Mouse (Mus musculus) liver, embryonic 13.5 days (tissue): ENCODE data around the gene Capg. TPM values are rescaled to one million over a fixed set of nuclear protein-coding genes. Genes with fewer than 3 reads are reported as not detected.
"Not testable (repeated sequence)": the region's sequence is repeated elsewhere in the genome, so short reads cannot be mapped to it uniquely, and the experiment has no call there.

ENCODE experiments used
- ATAC-seq: fragments of 200-750 bp; cut with Nextera tagmentation; 2 replicates; pipeline ENCODE4 v1.8.0; 2017; ENCODE audit warnings: low read depth, mild to moderate bottlenecking, moderate number of reproducible peaks, moderate library complexity
- DNase-seq: peaks from one replicate; pipeline ENCODE4 v3.0.0; 2022
- H3K27ac ChIP-seq: fragments of 300-500 bp; sonication (generic); 2 replicates; pipeline ENCODE4 v1.5.1; 2015; ENCODE audit warnings: moderate library complexity, mild to moderate bottlenecking, inconsistent platforms
- H3K27me3 ChIP-seq: fragments of 300-500 bp; sonication (generic); 2 replicates; pipeline ENCODE4 v1.6.1; 2015; ENCODE audit warnings: mild to moderate bottlenecking, inconsistent platforms
- H3K36me3 ChIP-seq: fragments of 300-500 bp; sonication (generic); 2 replicates; pipeline ENCODE4 v1.6.1; 2015; ENCODE audit warnings: mild to moderate bottlenecking, inconsistent platforms
- H3K4me1 ChIP-seq: fragments of 300-500 bp; sonication (generic); replicated peaks from 2 replicates; pipeline ENCODE4 v1.6.1; 2015; ENCODE audit warnings: inconsistent platforms
- H3K4me2 ChIP-seq: fragments of 300-500 bp; sonication (generic); 2 replicates; pipeline ENCODE4 v1.6.1; 2015; ENCODE audit warnings: inconsistent platforms, mild to moderate bottlenecking, moderate library complexity
- H3K4me3 ChIP-seq: fragments of 300-500 bp; sonication (generic); replicated peaks from 2 replicates; pipeline ENCODE4 v1.5.1; 2015; ENCODE audit warnings: mild to moderate bottlenecking, inconsistent platforms
- H3K9ac ChIP-seq: fragments of 300-500 bp; sonication (generic); 2 replicates; pipeline ENCODE4 v1.6.1; 2015; ENCODE audit warnings: mild to moderate bottlenecking, inconsistent platforms
- H3K9me3 ChIP-seq: fragments of 300-500 bp; sonication (generic); replicated peaks from 2 replicates; pipeline ENCODE4 v1.6.1; 2016; ENCODE audit warnings: inconsistent platforms
- WGBS: fragments of 180-500 bp; shearing (Covaris S2); methylation state at CpG from one replicate; pipeline ENCODE4 v1.1.7; 2015; ENCODE audit not compliant: insufficient replicate concordance; 5-methylcytosine and 5-hydroxymethylcytosine counted together
- polyA plus RNA-seq: library from polyadenylated mRNA; unstranded; fragments of >200 nt; fragmentation: Nextera tagmentation; extraction: Ambion mirVana; gene quantifications from 2 replicates; pipeline ENCODE4 v1.2.1, GENCODE M21; 2015

The Capg gene
- polyA plus RNA-seq, 1 experiment from 2014 or later = 15.2 TPM

- peaks cover 13% of the 10 kb centered on the region for H3K4me1 ChIP-seq
- ATAC-seq, H3K4me2 ChIP-seq, H3K36me3 ChIP-seq, H3K27me3 ChIP-seq, H3K4me3 ChIP-seq, H3K9ac ChIP-seq, H3K9me3 ChIP-seq, DNase-seq, H3K27ac ChIP-seq: not testable (repeated sequence)
- 50% methylated on average over 1 of the region's 1 CpGs for WGBS
Observed at GRCm38 (mm10) chr6:72533555-72533954, 10.6 kb upstream of the Capg start.

DNA sequence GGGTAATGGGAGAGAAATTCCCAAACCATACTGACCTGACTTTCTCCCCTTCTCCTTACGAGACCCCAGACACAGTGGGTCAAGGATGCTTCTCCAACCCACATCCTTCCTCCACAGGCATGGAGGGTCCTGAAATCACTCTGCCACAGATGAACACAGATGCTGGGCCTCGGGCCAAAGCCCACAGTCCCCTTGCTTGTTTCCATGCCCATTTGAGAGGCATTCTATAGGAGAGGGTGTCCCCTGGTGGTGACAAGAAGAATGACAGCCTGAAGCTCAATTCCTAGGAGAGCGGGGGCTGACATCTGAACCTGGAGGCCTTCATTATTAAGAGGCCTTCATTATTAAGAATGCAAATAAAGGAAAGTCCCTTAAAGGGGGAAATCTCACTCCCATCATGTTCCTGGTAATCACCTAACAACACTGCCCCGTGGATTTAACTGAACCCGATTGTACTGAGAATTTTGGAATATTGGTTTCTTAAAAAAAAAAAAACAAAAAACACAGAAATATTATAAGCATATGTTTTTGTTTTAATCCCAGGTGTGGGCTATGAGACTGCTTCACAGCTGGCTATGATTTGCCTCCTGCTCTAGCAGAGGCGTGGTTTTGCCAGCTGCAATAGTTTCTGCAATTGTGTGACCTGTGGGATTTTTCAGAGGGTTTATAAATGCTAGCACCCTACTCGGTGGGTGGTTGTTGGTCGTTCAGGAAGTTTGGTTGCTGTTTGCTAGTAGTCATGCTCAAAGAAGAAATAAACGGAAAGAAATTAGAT lies 10.0 kb upstream of the Capg start:
- no peak for ATAC-seq
- Histone ChIP-seq H3K9me3 (no peaks in the 10 kb centered on the region), H3K36me3 (no peaks in the 10 kb centered on the region), H3K9ac (no peak overlapping the region), H3K4me1 (peaks cover 20% of the 10 kb centered on the region), H3K27ac (no peak overlapping the region), H3K4me2 (no peak overlapping the region), H3K4me3 (no peak overlapping the region), H3K27me3 (no peaks in the 10 kb centered on the region)
- DNase-seq = peak; percentile 36
- 41% methylated on average over 9 of the region's 9 CpGs for WGBS

DNA sequence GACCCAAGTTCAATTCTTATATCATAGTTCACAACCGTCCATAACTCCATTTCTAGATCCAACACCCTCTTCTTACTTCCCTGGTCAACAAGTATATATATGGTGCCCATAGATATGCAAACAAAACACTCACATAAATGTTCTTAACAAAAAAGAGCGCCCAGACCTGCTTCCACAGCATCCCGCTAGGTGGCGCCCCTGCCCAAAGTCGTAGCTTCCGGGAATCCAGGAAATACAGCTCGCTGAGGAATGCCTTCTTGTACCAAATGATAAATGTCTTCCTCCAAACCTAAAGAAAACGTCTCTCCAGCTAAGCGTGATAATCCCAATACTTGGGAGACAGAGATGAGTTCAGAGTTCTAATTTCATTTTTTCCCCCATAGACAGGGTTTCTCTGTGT lies 9.0 kb upstream of the Capg start:
- peak overlapping the region; percentile 17; the same call in 1 of the 2 replicates for H3K4me3 ChIP-seq
- H3K9me3 ChIP-seq = no peaks in the 10 kb centered on the region
- peak overlapping the region; percentile 50 for H3K4me2 ChIP-seq
- peak; percentile 73 for DNase-seq
- H3K36me3 ChIP-seq = no peaks in the 10 kb centered on the region
- H3K27ac ChIP-seq = peak overlapping the region; percentile 44; the same call in 1 of the 2 replicates
- 3% methylated on average over 9 of the region's 9 CpGs for WGBS
- ATAC-seq = no peak
- H3K27me3 ChIP-seq = no peaks in the 10 kb centered on the region
- H3K9ac ChIP-seq = 0 out of 2 replicates have a peak overlapping the region, but pooled peaks have one; percentile 6
- peaks cover 21% of the 10 kb centered on the region for H3K4me1 ChIP-seq

GRCm38 (mm10) chr6:72537998-72538500 lies 6.1 kb upstream of the Capg start:
- ATAC-seq = no peak
- Histone ChIP-seq H3K27ac (peak overlapping the region; percentile 56), H3K4me3 (peak overlapping the region; percentile 67), H3K4me1 (peaks cover 21% of the 10 kb centered on the region), H3K36me3 (no peaks in the 10 kb centered on the region), H3K9ac (peak overlapping the region; percentile 79), H3K27me3 (no peaks in the 10 kb centered on the region), H3K9me3 (no peaks in the 10 kb centered on the region), H3K4me2 (peak overlapping the region; percentile 79)
- WGBS = 53% methylated on average over 10 of the region's 10 CpGs
- DNase-seq = no peak

- Histone ChIP-seq H3K9me3 (no peaks in the 10 kb centered on the region), H3K27me3 (no peaks in the 10 kb centered on the region), H3K4me2 (peak overlapping the region; percentile 79), H3K4me3 (peak overlapping the region; percentile 67), H3K9ac (peak overlapping the region; percentile 79), H3K27ac (peak overlapping the region; percentile 56), H3K36me3 (no peaks in the 10 kb centered on the region), H3K4me1 (peaks cover 23% of the 10 kb centered on the region)
- peak; percentile 81 for DNase-seq
- peak; percentile 98 for ATAC-seq
- WGBS = under 1% methylated on average over 16 of the region's 16 CpGs
Observed at GRCm38 (mm10) chr6:72538562-72539031, 5.6 kb upstream of the Capg start.

- no peak overlapping the region for H3K4me3 ChIP-seq
- H3K9ac ChIP-seq = no peak overlapping the region
- H3K4me1 ChIP-seq = peaks cover 32% of the 10 kb centered on the region
- 0 out of 2 replicates have a peak, but pooled peaks cover 2% of the 10 kb centered on the region for H3K9me3 ChIP-seq
- H3K27ac ChIP-seq = no peak overlapping the region
- no peak for DNase-seq
- WGBS = 81% methylated on average over 12 of the region's 12 CpGs
- no peak overlapping the region; the same call in 1 of the 2 replicates for H3K4me2 ChIP-seq
- ATAC-seq = no peak
- H3K36me3 ChIP-seq = 0 out of 2 replicates have a peak, but pooled peaks cover 3% of the 10 kb centered on the region
- H3K27me3 ChIP-seq = no peaks in the 10 kb centered on the region
Observed at GRCm38 (mm10) chr6:72543265-72543850, 833 bp upstream of the Capg start.

- Histone ChIP-seq H3K4me1 (peaks cover 42% of the 10 kb centered on the region), H3K9ac (no peak overlapping the region), H3K4me3 (no peak overlapping the region), H3K27ac (no peak overlapping the region), H3K4me2 (no peak overlapping the region), H3K27me3 (0 out of 2 replicates have a peak, but pooled peaks cover 6% of the 10 kb centered on the region), H3K36me3 (0 out of 2 replicates have a peak, but pooled peaks cover 3% of the 10 kb centered on the region), H3K9me3 (0 out of 2 replicates have a peak, but pooled peaks cover 2% of the 10 kb centered on the region)
- DNase-seq = no peak
- WGBS = 55% methylated on average over 7 of the region's 7 CpGs
- no peak for ATAC-seq
Observed at GRCm38 (mm10) chr6:72545377-72545776, 1.2 kb downstream of the Capg start.

- ATAC-seq = no peak
- no peak for DNase-seq
- WGBS = 80% methylated on average over 2 of the region's 2 CpGs
- H3K4me3 ChIP-seq = no peak overlapping the region
- 0 out of 2 replicates have a peak, but pooled peaks cover 6% of the 10 kb centered on the region for H3K27me3 ChIP-seq
- H3K4me1 ChIP-seq = peaks cover 57% of the 10 kb centered on the region
- H3K27ac ChIP-seq = no peak overlapping the region
- no peak overlapping the region for H3K4me2 ChIP-seq
- 0 out of 2 replicates have a peak, but pooled peaks cover 3% of the 10 kb centered on the region for H3K36me3 ChIP-seq
- H3K9me3 ChIP-seq = 0 out of 2 replicates have a peak, but pooled peaks cover 2% of the 10 kb centered on the region
- no peak overlapping the region for H3K9ac ChIP-seq
Observed at GRCm38 (mm10) chr6:72547121-72547520, 2.9 kb downstream of the Capg start.

DNA sequence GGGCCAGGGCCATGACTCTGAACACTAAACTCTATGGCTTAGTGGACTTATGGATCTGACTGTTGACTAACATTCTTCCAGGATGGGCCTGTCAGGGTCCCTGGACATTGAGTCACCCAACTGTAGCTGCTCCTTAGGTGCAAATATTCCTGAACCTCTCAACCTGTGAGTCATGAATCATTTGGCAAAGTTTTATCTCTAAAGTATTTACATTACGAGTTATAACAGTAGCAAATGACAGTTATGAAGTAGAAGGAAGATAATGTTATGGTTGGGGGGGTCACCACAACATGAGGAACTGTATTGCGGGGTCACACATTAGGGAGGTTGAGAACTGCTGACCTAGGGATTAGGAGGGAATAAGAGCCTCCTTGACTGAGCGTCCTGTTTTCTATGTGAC lies 3.7 kb downstream of the Capg start:
- Histone ChIP-seq H3K4me3 (no peak overlapping the region), H3K27ac (no peak overlapping the region), H3K27me3 (0 out of 2 replicates have a peak, but pooled peaks cover 6% of the 10 kb centered on the region), H3K36me3 (0 out of 2 replicates have a peak, but pooled peaks cover 3% of the 10 kb centered on the region), H3K4me2 (no peak overlapping the region), H3K4me1 (peaks cover 64% of the 10 kb centered on the region), H3K9ac (no peak overlapping the region), H3K9me3 (0 out of 2 replicates have a peak, but pooled peaks cover 2% of the 10 kb centered on the region)
- ATAC-seq = no peak
- WGBS = 72% methylated on average over 3 of the region's 3 CpGs
- DNase-seq = no peak

- peaks cover 66% of the 10 kb centered on the region for H3K4me1 ChIP-seq
- ATAC-seq = peak; percentile 70
- WGBS = 26% methylated on average over 9 of the region's 9 CpGs
- H3K27me3 ChIP-seq = 0 out of 2 replicates have a peak, but pooled peaks cover 6% of the 10 kb centered on the region
- peak overlapping the region; percentile 46 for H3K9ac ChIP-seq
- peak overlapping the region; percentile 14; the same call in 1 of the 2 replicates for H3K4me3 ChIP-seq
- H3K9me3 ChIP-seq = 0 out of 2 replicates have a peak, but pooled peaks cover 2% of the 10 kb centered on the region
- H3K27ac ChIP-seq = no peak overlapping the region
- H3K36me3 ChIP-seq = 0 out of 2 replicates have a peak, but pooled peaks cover 3% of the 10 kb centered on the region
- DNase-seq = peak; percentile 39
- peak overlapping the region; percentile 55 for H3K4me2 ChIP-seq
Observed at GRCm38 (mm10) chr6:72549041-72549580, 4.9 kb downstream of the Capg start.
